Mouse (Mus musculus): ENCODE results near the gene Ftl1. TPM values are rescaled to one million over a fixed set of nuclear protein-coding genes. Genes with fewer than 3 reads are reported as not detected.
"Not testable (repeated sequence)": the region's sequence is repeated elsewhere in the genome, so short reads cannot be mapped to it uniquely, and the experiment has no call there.

Gene Ftl1
- total and polyA plus RNA-seq, 3 experiments: 1,416 to 2,290 TPM; not detected in 1

DNA sequence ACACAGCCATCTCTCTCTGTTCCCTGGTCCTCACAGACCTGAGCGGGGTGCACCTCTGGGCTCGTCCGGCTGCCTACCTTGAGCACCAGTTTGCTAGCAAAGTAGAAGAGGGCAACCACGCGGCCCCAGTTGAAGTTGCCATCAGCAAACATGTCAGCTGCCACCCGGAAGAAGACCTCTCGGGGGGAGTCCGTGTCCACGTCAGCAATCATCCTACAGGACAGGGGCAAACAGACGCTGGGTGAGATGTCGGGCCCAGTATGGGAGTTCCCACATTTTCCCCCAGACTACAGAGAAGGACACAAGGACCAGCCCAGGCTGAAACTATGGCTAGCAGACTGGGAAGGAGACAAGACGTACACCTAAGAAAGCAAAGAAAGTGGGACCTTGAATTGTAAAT, 5.4 kb upstream of the Ftl1 start:
- peaks cover 22% of the 10 kb centered on the region for H3K79me2 ChIP-seq (ENCODE audit: control insufficient read depth, insufficient read depth, low read length, poor library complexity)
- H3K9ac ChIP-seq (ENCODE audit: control insufficient read depth, low read depth, low read length, poor library complexity, severe bottlenecking): no peak overlapping the region
- TF ChIP-seq ZMIZ1 (IDR thresholded peaks at IDR 0.05; ENCODE audit: low read depth, low read length) (no peak), ZKSCAN1 (IDR thresholded peaks at IDR 0.05; ENCODE audit: low read depth, low read length) (no peak), USF1 (IDR thresholded peaks at IDR 0.05; ENCODE audit: low read depth, low read length) (no peak), POLR2AphosphoS5 (IDR thresholded peaks at IDR 0.05; ENCODE audit: borderline replicate concordance, low read depth, low read length) (no peak), TBP (IDR thresholded peaks at IDR 0.05; ENCODE audit: low read depth, low read length) (no peak), CHD2 (IDR thresholded peaks at IDR 0.05; ENCODE audit: low read length) (no peak), EP300 (IDR thresholded peaks at IDR 0.05; ENCODE audit: low read depth in 1 of 2, low read length in 2 of 2) (no peak), GABPA (IDR thresholded peaks at IDR 0.05; ENCODE audit: low read depth, low read length) (no peak), GATA1 (IDR thresholded peaks at IDR 0.05; ENCODE audit: low read depth, low read length) (no peak), ZNF384 (IDR thresholded peaks at IDR 0.05; ENCODE audit: low read depth, low read length) (no peak)
- H3K27ac ChIP-seq (ENCODE audit: control insufficient read depth, low read depth, low read length): no peak overlapping the region
- no peaks in the 10 kb centered on the region for H3K9me3 ChIP-seq (replicated peaks; ENCODE audit: insufficient read depth, low read length)
- peaks cover 8 to 27% of the 10 kb centered on the region in 2 experiments for H3K4me1 ChIP-seq (ENCODE audit: control insufficient read depth in 1 of 2, insufficient read depth in 2 of 2, low read length in 2 of 2)
- H3K36me3 ChIP-seq (ENCODE audit: control insufficient read depth in 1 of 2, insufficient read depth in 2 of 2, low read length in 2 of 2): peaks cover 2 to 20% of the 10 kb centered on the region in 2 experiments; a peak in 3 of 4 replicates
- no peak for DNase-seq (ENCODE audit: low read depth, low spot score)
- no peak overlapping the region for H3K4me3 ChIP-seq (ENCODE audit: control insufficient read depth in 1 of 2, insufficient read depth in 1 of 2, low read depth in 2 of 2, low read length in 2 of 2)
- H3K27me3 ChIP-seq (ENCODE audit: control insufficient read depth in 1 of 2, insufficient read depth in 2 of 2, low read length in 2 of 2): no peaks in the 10 kb centered on the region

DNA sequence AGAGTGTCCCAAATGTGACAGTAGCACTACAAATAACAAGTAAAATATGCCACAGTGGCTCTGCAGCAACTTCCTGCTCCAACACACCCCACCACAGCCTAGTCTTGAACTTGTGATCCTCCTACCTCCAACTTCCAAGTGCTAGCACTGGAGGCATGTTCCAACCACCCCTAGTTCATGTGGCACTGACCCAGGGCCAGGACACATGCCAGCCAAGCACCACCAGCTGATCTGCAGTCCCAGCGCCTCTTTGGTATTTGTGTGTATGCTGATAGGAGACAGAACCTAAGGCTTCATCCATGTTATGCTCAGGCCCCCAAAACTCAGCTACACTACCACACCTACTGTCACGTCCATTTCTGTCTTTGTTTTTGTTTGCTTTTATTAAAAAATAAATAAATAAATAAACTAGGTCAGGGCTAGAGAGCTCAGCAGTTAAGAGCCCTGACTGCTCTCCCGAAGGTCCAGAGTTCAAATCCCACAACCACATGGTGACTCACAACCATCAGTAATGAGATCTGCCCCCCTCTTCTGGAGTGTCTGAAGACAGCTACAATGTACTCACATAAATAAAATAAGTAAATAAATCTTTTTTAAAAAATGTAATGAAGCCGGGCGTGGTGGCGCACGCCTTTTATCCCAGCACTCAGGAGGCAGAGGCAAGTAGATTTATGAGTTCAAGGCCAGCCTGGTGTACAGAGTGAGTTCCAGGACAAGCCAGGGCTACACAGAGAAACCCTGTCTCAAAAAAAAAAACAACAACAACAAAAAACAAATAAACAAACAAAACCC, 4.5 kb upstream of the Ftl1 start:
- no peaks in the 10 kb centered on the region for H3K27me3 ChIP-seq (ENCODE audit: control insufficient read depth in 1 of 2, insufficient read depth in 2 of 2, low read length in 2 of 2)
- H3K9ac ChIP-seq (ENCODE audit: control insufficient read depth, low read depth, low read length, poor library complexity, severe bottlenecking): no peak overlapping the region
- no peaks in the 10 kb centered on the region for H3K9me3 ChIP-seq (replicated peaks; ENCODE audit: insufficient read depth, low read length)
- H3K36me3 ChIP-seq (ENCODE audit: control insufficient read depth in 1 of 2, insufficient read depth in 2 of 2, low read length in 2 of 2): peaks cover 2 to 20% of the 10 kb centered on the region in 2 experiments; a peak in 3 of 4 replicates
- no peak for DNase-seq (ENCODE audit: low read depth, low spot score)
- no peak overlapping the region for H3K4me3 ChIP-seq (ENCODE audit: control insufficient read depth in 1 of 2, insufficient read depth in 1 of 2, low read depth in 2 of 2, low read length in 2 of 2)
- no peak overlapping the region for H3K27ac ChIP-seq (ENCODE audit: control insufficient read depth, low read depth, low read length)
- TF ChIP-seq E2F4 (IDR thresholded peaks at IDR 0.05; ENCODE audit: borderline replicate concordance, low read depth, low read length): no peak
- TF ChIP-seq MAX (IDR thresholded peaks at IDR 0.05; ENCODE audit: low read length): no peak
- no peak for TF ChIP-seq NELFE (IDR thresholded peaks at IDR 0.05; ENCODE audit: low read depth, low read length)
- peaks cover 8 to 27% of the 10 kb centered on the region in 2 experiments for H3K4me1 ChIP-seq (ENCODE audit: control insufficient read depth in 1 of 2, insufficient read depth in 2 of 2, low read length in 2 of 2)
- peaks cover 25% of the 10 kb centered on the region for H3K79me2 ChIP-seq (ENCODE audit: control insufficient read depth, insufficient read depth, low read length, poor library complexity)

DNA sequence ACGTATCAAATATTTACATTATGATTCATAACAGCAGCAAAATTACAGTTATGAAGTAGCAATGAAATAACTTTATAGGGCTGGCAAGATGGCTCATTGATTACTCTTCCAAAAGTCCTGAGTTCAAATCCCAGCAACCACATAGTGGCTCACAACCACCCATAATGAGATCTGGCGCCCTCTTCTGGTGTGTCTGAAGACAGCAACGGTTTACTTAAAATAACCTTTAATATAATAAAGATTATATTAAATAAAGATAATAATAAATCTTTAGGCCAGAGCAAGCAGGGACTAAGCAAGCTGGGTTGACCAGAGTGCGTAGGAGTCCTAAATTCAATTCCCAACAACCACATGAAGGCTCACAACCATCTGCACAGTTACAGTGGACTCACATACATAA, 3.2 kb upstream of the Ftl1 start:
- peaks cover 7 to 20% of the 10 kb centered on the region in 2 experiments for H3K36me3 ChIP-seq (ENCODE audit: control insufficient read depth in 1 of 2, insufficient read depth in 2 of 2, low read length in 2 of 2)
- H3K79me2 ChIP-seq (ENCODE audit: control insufficient read depth, insufficient read depth, low read length, poor library complexity): peaks cover 37% of the 10 kb centered on the region
- H3K4me3 ChIP-seq (ENCODE audit: control insufficient read depth in 1 of 2, insufficient read depth in 1 of 2, low read depth in 2 of 2, low read length in 2 of 2); H3K27me3 ChIP-seq (ENCODE audit: control insufficient read depth in 1 of 2, insufficient read depth in 2 of 2, low read length in 2 of 2); DNase-seq (ENCODE audit: low read depth, low spot score); H3K9me3 ChIP-seq (replicated peaks; ENCODE audit: insufficient read depth, low read length); H3K9ac ChIP-seq (ENCODE audit: control insufficient read depth, low read depth, low read length, poor library complexity, severe bottlenecking); H3K27ac ChIP-seq (ENCODE audit: control insufficient read depth, low read depth, low read length): not testable (repeated sequence)
- peak; percentile 6 to 20 (median 9); a peak in 1 of 6 replicates for TF ChIP-seq CTCF (IDR thresholded peaks at IDR 0.05 in 2 of 3, conservative IDR thresholded peaks at IDR 0.05 in 1 of 3; ENCODE audit: control insufficient read depth in 1 of 3, insufficient read depth in 1 of 3, low read depth in 2 of 3, low read length in 3 of 3, poor library complexity in 1 of 3, severe bottlenecking in 1 of 3)
- H3K4me1 ChIP-seq (ENCODE audit: control insufficient read depth in 1 of 2, insufficient read depth in 2 of 2, low read length in 2 of 2): peaks cover 8 to 27% of the 10 kb centered on the region in 2 experiments
